Mouse (Mus musculus) heart, postnatal 0 days (tissue): ENCODE results near the gene Eif4enif1.

Experiments
- CTCF ChIP-seq: IDR thresholded peaks from 2 replicates; pipeline ENCODE4 v1.5.1; 2016; ENCODE audit warnings: antibody characterized with exemption, control low read depth, low read depth
- EP300 ChIP-seq: IDR thresholded peaks from 2 replicates; pipeline ENCODE4 v1.6.1; 2016; ENCODE audit warnings: antibody characterized with exemption, low read depth

- TF ChIP-seq CTCF (no peak), EP300 (no peak)
Measured at GRCm38 (mm10) chr11:3202231-3202701, at the start of gene Eif4enif1.
